Mouse (Mus musculus): ENCODE measurements at regions not wholly inside any gene's neighbourhood (a gene's known extent, or its start where the extent isn't known, plus 50 kb on each side); places are given as distances from the start of the nearest gene placed in this dataset.

DNA sequence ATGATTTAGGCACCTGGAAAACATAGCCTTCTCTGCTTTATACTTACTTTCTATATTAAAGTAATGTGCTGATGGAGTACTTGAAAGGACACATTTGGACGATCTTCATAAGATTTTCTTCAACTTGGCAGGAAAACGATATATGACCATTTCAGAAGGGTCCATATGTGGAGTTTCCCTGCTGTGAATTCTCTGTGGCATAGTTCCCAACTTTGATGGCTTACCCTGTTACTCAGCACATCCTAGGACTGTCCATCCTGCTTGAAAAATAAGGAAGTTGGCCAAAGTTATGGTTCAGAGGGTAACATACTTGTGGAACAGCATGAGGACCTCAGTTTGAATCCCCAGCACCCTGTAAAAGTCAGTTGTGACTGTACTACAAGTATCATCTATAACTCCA, 109.2 kb upstream of the Pbx1 start:
- no peak for DNase-seq (ENCODE audit: low spot score in 2 of 2)

DNA sequence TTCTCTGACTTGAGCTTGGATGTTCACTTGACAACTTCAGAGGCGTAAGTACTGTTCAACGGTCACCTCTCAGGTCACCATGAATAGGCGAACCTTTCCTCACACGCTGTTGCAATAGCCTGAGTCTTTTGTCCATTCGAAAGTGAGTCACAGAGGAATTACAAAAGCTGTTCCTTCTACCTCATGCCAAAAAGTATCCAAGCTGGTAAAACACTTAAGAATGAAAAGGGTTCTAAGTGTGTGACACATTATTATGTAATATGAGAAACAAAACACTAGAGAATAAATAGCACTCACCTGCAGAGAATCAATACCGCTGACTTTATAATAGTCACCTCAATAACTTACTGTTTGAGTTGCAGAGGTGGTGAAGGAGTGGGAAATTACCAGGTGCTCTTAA, 86.0 kb upstream of the Pbx1 start:
- DNase-seq (ENCODE audit: low spot score in 2 of 2), result no peak

DNA sequence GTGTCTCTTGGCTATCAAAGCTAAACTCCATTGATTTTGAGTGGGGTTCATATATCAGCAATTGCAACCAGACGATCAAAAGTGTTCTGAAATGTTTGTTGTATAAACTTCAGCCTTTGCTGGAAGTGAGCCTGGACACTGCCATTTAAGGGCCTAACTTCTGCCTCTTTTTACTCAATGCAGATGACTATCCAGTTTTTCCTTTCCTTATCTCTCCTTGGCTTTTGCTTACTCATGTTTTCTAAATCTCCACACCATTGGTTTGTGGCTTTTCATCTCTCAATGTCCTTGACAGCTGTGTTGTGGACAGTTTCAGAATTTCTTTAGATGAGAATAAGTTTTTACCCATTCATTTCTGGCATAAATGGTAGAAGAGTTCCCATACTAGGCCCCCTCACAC, 74.3 kb upstream of the Pbx1 start:
- no peak for DNase-seq (ENCODE audit: low spot score in 2 of 2)

DNA sequence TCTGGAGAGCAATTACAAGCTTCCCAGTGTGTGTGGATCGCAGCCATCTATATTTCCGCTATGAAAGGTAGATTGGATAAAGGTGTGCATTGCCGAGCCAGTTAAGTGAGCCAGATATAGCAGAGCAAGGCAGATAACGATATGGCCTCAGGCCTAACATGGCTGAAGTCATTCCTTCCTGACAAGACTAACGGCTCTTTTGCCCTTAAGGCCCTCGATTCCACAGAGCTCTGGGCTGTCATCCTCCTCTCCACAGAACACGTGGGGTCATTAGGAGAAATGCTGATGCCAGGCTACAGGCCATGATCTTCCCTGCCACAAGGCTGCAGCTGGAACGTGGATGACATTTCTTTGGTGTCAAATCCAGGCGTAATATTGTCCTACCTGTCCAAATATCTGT, 72.7 kb upstream of the Pbx1 start:
- no peak for DNase-seq (ENCODE audit: low spot score in 2 of 2)

DNA sequence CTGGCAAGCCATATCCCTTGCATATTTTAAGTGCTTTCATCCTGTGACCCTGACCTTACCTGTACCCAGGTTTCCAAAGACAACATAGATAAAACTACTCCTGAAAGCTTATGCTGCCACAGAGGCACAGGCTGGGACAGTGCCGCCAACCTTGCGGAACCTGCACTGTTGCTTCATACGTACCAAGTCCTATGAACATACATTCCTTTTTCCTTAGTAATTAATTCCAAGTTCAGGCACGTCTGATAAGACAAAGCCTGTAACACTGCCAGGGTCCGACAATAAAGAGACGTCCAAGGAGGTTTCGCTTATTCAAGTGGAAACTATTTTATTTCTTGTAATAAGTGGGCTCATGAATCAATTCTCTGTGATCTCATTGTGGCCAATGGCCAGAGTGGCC, 70.2 kb upstream of the Pbx1 start:
- peak; percentile 34 to 50 for DNase-seq (ENCODE audit: low spot score in 2 of 2)

DNA sequence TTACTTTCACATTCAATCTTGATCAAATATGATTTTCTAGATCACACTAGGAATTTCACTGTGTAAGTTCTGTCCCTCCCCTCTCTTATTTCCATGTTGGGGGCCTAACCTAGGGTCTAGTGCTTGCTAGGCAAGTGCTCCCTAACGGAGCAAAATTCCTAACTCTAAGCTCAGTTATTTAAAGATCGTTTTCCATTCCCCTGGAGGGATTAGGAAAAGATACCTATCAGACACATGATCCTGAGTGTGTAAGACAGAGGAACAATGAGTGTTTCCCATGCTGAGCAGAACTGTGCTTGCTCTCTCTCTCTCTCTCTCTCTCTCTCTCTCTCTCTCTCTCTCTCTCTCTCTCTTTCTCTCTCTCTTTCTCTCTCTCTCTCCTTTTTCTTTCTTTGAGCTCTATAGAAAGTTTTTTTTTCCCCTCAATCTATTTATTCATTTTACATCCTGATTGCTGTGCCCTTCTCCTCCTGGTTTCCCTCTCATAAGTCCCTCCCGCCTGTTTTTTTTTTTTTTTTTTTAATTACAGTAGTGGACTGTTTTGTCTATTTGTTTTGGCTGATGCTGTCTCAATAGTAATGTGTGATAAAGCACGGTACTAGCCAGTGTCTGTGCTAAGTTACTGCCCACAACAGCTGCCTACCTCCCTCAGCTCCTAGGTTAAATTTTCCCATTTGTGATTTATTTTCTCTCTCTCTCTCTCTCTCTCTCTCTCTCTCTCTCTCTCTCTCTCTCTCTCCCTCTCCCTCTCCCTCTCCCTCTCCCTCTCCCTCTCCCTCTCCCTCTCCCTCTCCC, 69.5 kb upstream of the Pbx1 start:
- no peak for DNase-seq (ENCODE audit: low spot score in 2 of 2)

DNA sequence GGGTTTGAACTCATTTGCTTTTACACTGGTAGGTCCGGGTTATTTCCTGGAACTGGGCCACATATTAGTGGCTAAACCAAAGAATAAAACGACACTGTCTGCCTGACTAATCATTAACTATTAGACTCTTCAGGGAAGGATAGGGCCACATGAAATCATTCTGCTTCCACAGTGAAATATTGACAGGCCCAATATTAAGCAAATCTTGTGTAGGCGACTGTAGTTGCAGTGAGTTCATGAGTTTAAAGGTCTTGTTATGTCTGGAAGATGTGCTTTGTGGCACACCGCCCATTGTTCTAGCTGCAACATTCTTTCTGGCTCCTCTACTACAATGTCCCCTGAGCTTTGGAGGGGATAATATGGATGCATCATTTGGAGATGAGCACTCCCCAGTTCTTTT, 65.7 kb upstream of the Pbx1 start:
- no peak for DNase-seq (ENCODE audit: low spot score in 2 of 2)

DNA sequence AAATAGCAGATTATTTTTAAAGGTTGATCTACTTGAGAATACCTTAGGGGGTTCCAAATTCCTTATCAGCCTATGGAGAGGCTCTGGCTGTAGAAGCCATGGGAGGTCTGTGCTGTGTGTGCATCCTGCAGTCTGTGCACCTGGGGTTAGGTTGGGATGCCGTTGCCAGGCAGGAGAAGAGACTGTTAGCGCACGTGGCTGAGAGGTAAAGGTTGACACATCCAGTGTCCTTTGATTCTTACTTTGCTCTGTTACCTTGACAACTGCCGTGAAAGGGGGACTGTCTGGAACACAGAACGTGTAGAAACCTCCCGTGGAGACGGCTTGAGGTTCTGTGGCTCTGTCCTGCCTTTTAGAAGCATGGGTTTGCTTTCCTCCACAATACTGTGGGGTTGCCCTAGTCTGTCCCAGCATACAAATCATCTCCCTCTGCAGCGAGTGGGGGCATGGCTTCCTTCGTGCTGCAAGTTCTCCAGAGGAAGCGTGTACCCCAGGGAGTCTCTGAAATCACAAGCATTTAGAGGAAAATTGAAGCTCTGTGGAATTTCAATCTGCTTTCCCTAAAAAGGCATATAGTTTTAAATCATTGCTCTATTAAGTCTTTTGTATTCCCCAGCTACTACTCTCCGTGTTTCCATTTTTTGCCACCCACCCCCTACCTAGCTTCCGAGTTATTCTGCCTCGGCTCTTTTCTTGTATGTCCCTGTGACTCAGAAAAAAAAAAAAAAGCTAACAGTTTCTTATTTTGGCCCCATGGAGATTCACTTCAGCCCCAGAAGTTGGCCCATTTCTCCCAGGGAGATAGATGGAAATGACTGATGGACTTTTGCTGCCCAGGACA, 63.8 kb upstream of the Pbx1 start:
- DNase-seq (ENCODE audit: low spot score in 2 of 2), result no peak

DNA sequence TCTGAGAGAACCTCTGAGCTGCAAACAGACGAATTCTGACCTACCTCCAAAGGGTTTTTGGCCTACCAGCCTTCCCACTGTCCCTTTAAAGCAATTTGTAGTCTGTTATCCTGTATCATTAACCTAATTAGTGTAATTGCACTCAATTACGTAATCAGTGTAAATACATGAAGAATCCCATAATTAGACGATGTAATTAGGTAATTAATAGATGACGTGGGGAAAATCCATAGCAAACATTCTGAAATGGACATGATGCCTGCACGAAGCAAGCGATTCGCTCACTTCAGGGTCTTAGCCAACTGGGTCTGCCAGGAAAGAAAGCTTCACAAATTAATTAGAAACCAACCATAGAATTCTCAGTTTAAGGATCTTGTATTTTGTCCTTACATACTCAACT, 55.4 kb upstream of the Pbx1 start:
- no peak for DNase-seq (ENCODE audit: low spot score in 2 of 2)

DNA sequence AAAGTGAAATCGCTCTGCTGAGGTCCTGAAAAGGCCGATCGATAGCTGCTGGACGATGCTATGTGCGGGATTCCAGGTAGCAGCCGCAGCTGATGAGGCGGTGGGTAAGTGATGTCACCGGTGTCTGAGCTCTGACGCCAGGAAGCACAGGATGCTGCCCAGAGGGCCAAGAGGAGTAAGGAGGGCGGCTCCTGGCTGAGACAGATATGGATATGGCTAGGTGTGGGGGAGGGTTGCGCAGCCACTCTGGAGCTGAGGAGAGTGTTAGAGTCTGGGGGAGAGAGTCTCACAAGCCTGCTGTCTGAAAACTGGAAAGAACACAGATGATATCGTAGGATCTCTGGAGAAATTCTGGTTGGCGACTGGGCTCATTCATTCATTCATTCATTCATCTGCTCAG, 51.6 kb upstream of the Pbx1 start:
- no peak for DNase-seq (ENCODE audit: low spot score in 2 of 2)
